Mouse (Mus musculus) CH12.LX (cell line): ENCODE results near the gene 1810062G17Rik. TPM values are rescaled to one million over a fixed set of nuclear protein-coding genes. Genes with fewer than 3 reads are reported as not detected.
A peak's percentile ranks its signal among the peaks of the same experiment; 100 is the strongest.

Experiments
- DNase-seq: peaks from one replicate; pipeline ENCODE4 v3.0.0-alpha.2; 2013; ENCODE audit errors: extremely low read depth
- H3K27ac ChIP-seq: 2 replicates; pipeline ENCODE4 v1.5.1; 2012; ENCODE audit warnings: low read depth, mild to moderate bottlenecking, control low read depth, moderate library complexity; ENCODE audit not compliant: insufficient read depth
- H3K27me3 ChIP-seq: replicated peaks from 2 replicates; pipeline ENCODE3; 2012; ENCODE audit warnings: inconsistent platforms
- H3K36me3 ChIP-seq, 2 experiments: replicated peaks in 1 of 2; 2 replicates each; pipeline versions ENCODE3 to v1.6.1; 2012; ENCODE audit warnings: inconsistent platforms in 1 of 2, low read length in 1 of 2, mild to moderate bottlenecking in 1 of 2, mixed read lengths in 1 of 2, moderate library complexity in 1 of 2; ENCODE audit not compliant: control insufficient read depth in 1 of 2, insufficient read depth in 1 of 2
- H3K4me1 ChIP-seq, 2 experiments: 2 replicates each; pipeline ENCODE4 v1.6.1; 2012; ENCODE audit warnings: inconsistent platforms in 1 of 2, moderate library complexity in 1 of 2; ENCODE audit not compliant: insufficient read depth in 2 of 2, control insufficient read depth in 1 of 2
- H3K4me2 ChIP-seq: 2 replicates; pipeline ENCODE4 v1.6.1; 2012; ENCODE audit warnings: low read depth, mild to moderate bottlenecking, control low read depth; ENCODE audit not compliant: poor library complexity, insufficient read depth, severe bottlenecking
- H3K4me3 ChIP-seq, 3 experiments: fragments of 150-350 bp in 1 of 3; sonication (generic) in 1 of 3; replicated peaks in 1 of 3; 2 replicates each; pipeline versions ENCODE3 to v1.5.1; 2011 to 2012; ENCODE audit warnings: low read depth in 2 of 3, low read length in 2 of 3, mild to moderate bottlenecking in 2 of 3, moderate library complexity in 2 of 3, control low read depth in 1 of 3, improper control_type of control experiment in 1 of 3, inconsistent platforms in 1 of 3, mixed read lengths in 1 of 3; ENCODE audit not compliant: poor library complexity in 1 of 3
- H3K79me2 ChIP-seq: replicated peaks from 2 replicates; pipeline ENCODE4 v1.6.1; 2012; ENCODE audit warnings: mild to moderate bottlenecking, moderate library complexity; ENCODE audit not compliant: control insufficient read depth, poor library complexity, insufficient read depth, severe bottlenecking; ENCODE audit errors: extremely low read depth
- H3K9ac ChIP-seq: 2 replicates; pipeline ENCODE4 v1.6.1; 2012; ENCODE audit warnings: low read depth, mild to moderate bottlenecking, control low read depth, moderate library complexity; ENCODE audit not compliant: insufficient read depth
- H3K9me3 ChIP-seq: replicated peaks from 2 replicates; pipeline ENCODE3; 2012; ENCODE audit warnings: low read length, inconsistent platforms, mixed read lengths
- ELF1 ChIP-seq: IDR thresholded peaks from 2 replicates; pipeline ENCODE4 v1.6.1; 2014; ENCODE audit warnings: low read depth, mild to moderate bottlenecking, inconsistent platforms, low read length, improper control_type of control experiment
- ETS1 ChIP-seq: conservative IDR thresholded peaks from 2 replicates; pipeline ENCODE4 v1.6.1; 2012; ENCODE audit warnings: low read depth, mild to moderate bottlenecking, inconsistent platforms, low read length, improper control_type of control experiment, moderate library complexity
- GABPA ChIP-seq: IDR thresholded peaks from 2 replicates; pipeline ENCODE4 v1.6.1; 2012; ENCODE audit warnings: low read depth, low read length, improper control_type of control experiment, inconsistent platforms; ENCODE audit not compliant: insufficient replicate concordance
- JUN ChIP-seq: IDR thresholded peaks from 2 replicates; pipeline ENCODE4 v1.6.1; 2011; ENCODE audit warnings: low read depth, mild to moderate bottlenecking, low read length, improper control_type of control experiment, moderate library complexity; ENCODE audit not compliant: insufficient read depth
- KAT2A ChIP-seq: IDR thresholded peaks from 2 replicates; pipeline ENCODE4 v1.6.1; 2012; ENCODE audit warnings: low read length, improper control_type of control experiment, inconsistent platforms; ENCODE audit not compliant: insufficient replicate concordance
- MAX ChIP-seq: IDR thresholded peaks from 2 replicates; pipeline ENCODE4 v1.6.1; 2011; ENCODE audit warnings: low read length, improper control_type of control experiment
- MEF2A ChIP-seq: IDR thresholded peaks from 2 replicates; pipeline ENCODE4 v1.6.1; 2014; ENCODE audit warnings: low read depth, mild to moderate bottlenecking, inconsistent platforms, low read length, improper control_type of control experiment, borderline replicate concordance
- MXI1 ChIP-seq: IDR thresholded peaks from 2 replicates; pipeline ENCODE4 v1.6.1; 2011; ENCODE audit warnings: mild to moderate bottlenecking, low read depth, low read length, improper control_type of control experiment
- NELFE ChIP-seq: IDR thresholded peaks from 2 replicates; pipeline ENCODE4 v1.6.1; 2011; ENCODE audit warnings: low read depth, low read length, improper control_type of control experiment
- NRF1 ChIP-seq: IDR thresholded peaks from 2 replicates; pipeline ENCODE4 v1.6.1; 2014; ENCODE audit warnings: low read depth, mild to moderate bottlenecking, inconsistent platforms, low read length, improper control_type of control experiment, moderate library complexity
- PAX5 ChIP-seq: IDR thresholded peaks from 2 replicates; pipeline ENCODE4 v1.6.1; 2012; ENCODE audit warnings: low read length, inconsistent platforms, mixed read lengths
- POLR2A ChIP-seq: IDR thresholded peaks from 2 replicates; pipeline ENCODE4 v1.6.1; 2011; ENCODE audit warnings: low read depth, mild to moderate bottlenecking, improper control_type of control experiment, low read length
- POLR2AphosphoS2 ChIP-seq: IDR thresholded peaks from 2 replicates; pipeline ENCODE4 v1.6.1; 2011; ENCODE audit warnings: low read depth, low read length, improper control_type of control experiment
- RAD21 ChIP-seq: IDR thresholded peaks from 2 replicates; pipeline ENCODE4 v1.6.1; 2011; ENCODE audit warnings: low read depth, mild to moderate bottlenecking, low read length, improper control_type of control experiment, moderate library complexity
- SMC3 ChIP-seq: IDR thresholded peaks from 2 replicates; pipeline ENCODE4 v1.6.1; 2011; ENCODE audit warnings: low read depth, low read length, improper control_type of control experiment
- TCF12 ChIP-seq: IDR thresholded peaks from 2 replicates; pipeline ENCODE4 v1.6.1; 2014; ENCODE audit warnings: low read depth, mild to moderate bottlenecking, inconsistent platforms, low read length, improper control_type of control experiment
- ZC3H11A ChIP-seq: IDR thresholded peaks from 2 replicates; pipeline ENCODE4 v1.6.1; 2012; ENCODE audit warnings: low read depth, mild to moderate bottlenecking, inconsistent platforms, low read length, improper control_type of control experiment
- ZMIZ1 ChIP-seq: IDR thresholded peaks from 2 replicates; pipeline ENCODE4 v1.6.1; 2012; ENCODE audit warnings: low read depth, mild to moderate bottlenecking, inconsistent platforms, low read length, improper control_type of control experiment
- dilution Hi-C: fragments of 300-500 bp; cut with MboI; formaldehyde crosslinking; loops from 2 replicates; pipeline ENCODE4 v1.14.3; 2020; ENCODE audit warnings: low sequenced_read_pairs; ENCODE audit not compliant: extremely low pct_unique_long_range_greater_than_20kb, extremely low pct_ligation_motif_present
- in situ Hi-C: fragments of 300-500 bp; cut with MboI; formaldehyde crosslinking; loops from 3 replicates; pipeline ENCODE4 v1.14.3; 2019; ENCODE audit warnings: low sequenced_read_pairs, low pct_ligation_motif_present, low pct_unique_long_range_greater_than_20kb, mixed read lengths
- polyA plus RNA-seq: library from polyadenylated mRNA; unstranded; fragments of >175 nt; gene quantifications from 2 replicates; pipeline ENCODE4 v1.2.1, GENCODE M21; 2012; ENCODE audit warnings: low read depth; ENCODE audit not compliant: insufficient read length
- total RNA-seq, 2 experiments: library from RNA; depleted of rRNA; stranded (reverse); fragments of 300-350 nt in 1 of 2; fragments of >200 nt in 1 of 2; gene quantifications; 2 replicates each; pipeline ENCODE4 v1.2.3; 2012 to 2014

Gene 1810062G17Rik
- total and polyA plus RNA-seq, 3 experiments: 3.1 to 3.9 (median 3.3) TPM

GRCm38 (mm10) chr3:36427386-36427785 lies 48.4 kb upstream of the 1810062G17Rik start:
- dilution Hi-C loops: no loop called here
- DNase-seq: peak; percentile 42
- peaks cover 3% of the 10 kb centered on the region for H3K9me3 ChIP-seq
- H3K4me2 ChIP-seq: no peak overlapping the region
- TF ChIP-seq GABPA (no peak), JUN (no peak), MXI1 (no peak), ETS1 (no peak), NRF1 (no peak), ZMIZ1 (no peak)
- in situ Hi-C loops: no loop called here
- H3K9ac ChIP-seq: no peak overlapping the region
- H3K27ac ChIP-seq: no peak overlapping the region
- H3K4me1 ChIP-seq: peaks cover 0 to 32% of the 10 kb centered on the region in 2 experiments; a peak in 2 of 4 replicates
- no peaks in the 10 kb centered on the region for H3K79me2 ChIP-seq
- no peak overlapping the region for H3K4me3 ChIP-seq
- H3K36me3 ChIP-seq: no peaks in the 10 kb centered on the region
- H3K27me3 ChIP-seq: no peaks in the 10 kb centered on the region

- in situ Hi-C loops (no loop called here), dilution Hi-C loops (no loop called here)
- Histone ChIP-seq H3K27me3 (no peaks in the 10 kb centered on the region), H3K4me2 (no peak overlapping the region), H3K36me3 (no peaks in the 10 kb centered on the region), H3K9me3 (peaks cover 3% of the 10 kb centered on the region), H3K27ac (no peak overlapping the region), H3K4me3 (no peak overlapping the region), H3K4me1 (peaks cover 0 to 30% of the 10 kb centered on the region in 2 experiments; a peak in 2 of 4 replicates), H3K9ac (no peak overlapping the region), H3K79me2 (no peaks in the 10 kb centered on the region)
- TF ChIP-seq NELFE (no peak), TCF12 (no peak), ZMIZ1 (no peak), ELF1 (no peak), RAD21 (no peak), POLR2A (no peak), POLR2AphosphoS2 (no peak), ETS1 (no peak), ZC3H11A (no peak), KAT2A (no peak), MAX (no peak), MXI1 (no peak), JUN (no peak), MEF2A (no peak), NRF1 (no peak), SMC3 (no peak), PAX5 (no peak), GABPA (no peak)
- no peak for DNase-seq
Observed at GRCm38 (mm10) chr3:36430360-36430759, 45.4 kb upstream of the 1810062G17Rik start.
